Mouse (Mus musculus): ENCODE results near the gene Gal3st4. TPM values are rescaled to one million over a fixed set of nuclear protein-coding genes. Genes with fewer than 3 reads are reported as not detected.
"Not testable (repeated sequence)": the region's sequence is repeated elsewhere in the genome, so short reads cannot be mapped to it uniquely, and the experiment has no call there.

The Gal3st4 gene
- polyA plus RNA-seq, 1 experiment from 2014 or later = 0.63 TPM

DNA sequence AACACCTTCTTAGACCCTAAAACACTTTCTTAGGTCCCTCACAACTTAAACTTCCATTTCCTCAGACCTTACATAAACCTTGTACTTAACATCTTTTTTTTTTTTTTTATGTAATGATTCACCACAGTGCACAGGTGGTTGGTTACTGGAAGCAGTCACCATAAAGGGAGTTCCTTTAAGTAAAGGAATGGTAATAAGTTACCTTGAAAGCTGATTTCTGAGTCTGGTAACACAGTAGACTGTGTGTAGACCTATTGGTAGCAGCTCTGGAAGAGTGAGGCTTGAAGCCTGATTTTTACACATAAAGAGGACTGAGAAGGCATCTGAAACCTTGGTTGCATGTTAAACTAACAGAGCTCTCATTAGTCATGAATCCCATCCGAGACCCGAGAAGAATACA lies 52.8 kb downstream of the Gal3st4 start:
- Histone ChIP-seq H3K9ac (ENCODE audit: low read depth, low read length) (no peak overlapping the region), H3K27me3 (replicated peaks; ENCODE audit: control insufficient read depth, insufficient read depth, low read length) (no peaks in the 10 kb centered on the region), H3K36me3 (ENCODE audit: control insufficient read depth, insufficient read depth) (no peaks in the 10 kb centered on the region), H3K4me3 (ENCODE audit: low read depth, low read length) (no peak overlapping the region), H3K9me3 (ENCODE audit: control insufficient read depth) (0 out of 2 replicates have a peak, but pooled peaks cover 5% of the 10 kb centered on the region), H3K4me1 (replicated peaks; ENCODE audit: control insufficient read depth, insufficient read depth, low read length) (no peaks in the 10 kb centered on the region), H3K4me2 (replicated peaks; ENCODE audit: low read depth) (no peak overlapping the region), H3K27ac (ENCODE audit: low read depth, low read length) (no peak overlapping the region)
- TF ChIP-seq CTCF (IDR thresholded peaks at IDR 0.05; ENCODE audit: low read depth) = no peak
- 56% methylated on average over 2 of the region's 2 CpGs for WGBS
- no peak for ATAC-seq

DNA sequence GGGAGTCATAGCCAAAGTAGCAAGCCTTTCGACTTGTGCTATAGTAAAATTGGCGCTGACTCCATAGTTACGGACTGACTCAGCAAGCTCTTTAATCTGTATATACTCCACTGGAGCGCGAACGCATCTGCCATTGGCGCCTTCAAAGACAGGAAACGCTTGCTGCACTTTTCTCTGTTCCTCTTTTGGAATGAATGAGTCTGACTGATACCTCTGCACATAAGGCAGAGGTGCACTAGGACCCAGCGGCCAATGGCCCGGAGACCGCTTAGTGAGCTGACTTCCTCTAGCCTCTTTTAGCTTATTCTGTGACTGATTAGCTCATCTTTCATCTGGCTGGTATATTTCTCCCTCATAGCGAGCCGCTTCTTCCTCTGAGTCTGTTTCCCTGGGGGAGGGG lies 56.0 kb downstream of the Gal3st4 start:
- H3K4me2 ChIP-seq (replicated peaks; ENCODE audit: low read depth); H3K9me3 ChIP-seq (ENCODE audit: control insufficient read depth); ATAC-seq; H3K4me3 ChIP-seq (ENCODE audit: low read depth, low read length); H3K9ac ChIP-seq (ENCODE audit: low read depth, low read length); H3K4me1 ChIP-seq (replicated peaks; ENCODE audit: control insufficient read depth, insufficient read depth, low read length); H3K27ac ChIP-seq (ENCODE audit: low read depth, low read length); H3K36me3 ChIP-seq (ENCODE audit: control insufficient read depth, insufficient read depth); H3K27me3 ChIP-seq (replicated peaks; ENCODE audit: control insufficient read depth, insufficient read depth, low read length): not testable (repeated sequence)
- WGBS = 95% methylated on average over 13 of the region's 13 CpGs

Other genes with a start within 250 kb of the Gal3st4 start
- not detected in 2 replicates for gene Smok3c, start 219.6 kb downstream of the Gal3st4 start, polyA plus RNA-seq (2015; fragmentation: Nextera tagmentation; extraction: Ambion mirVana)
- 5.6 and 6.5 TPM in 2 replicates for gene Zkscan1, start 187.8 kb downstream of the Gal3st4 start, polyA plus RNA-seq (2015; fragmentation: Nextera tagmentation; extraction: Ambion mirVana)
- 17.9 and 19.2 TPM in 2 replicates for gene Zscan21, start 155.9 kb downstream of the Gal3st4 start, polyA plus RNA-seq (2015; fragmentation: Nextera tagmentation; extraction: Ambion mirVana)
- gene Zfp113, start 117.1 kb downstream of the Gal3st4 start, polyA plus RNA-seq (2015; fragmentation: Nextera tagmentation; extraction: Ambion mirVana) = 4.5 and 6.1 TPM in 2 replicates
- 154 and 161 TPM in 2 replicates for gene Cops6, start 111.8 kb downstream of the Gal3st4 start, polyA plus RNA-seq (2015; fragmentation: Nextera tagmentation; extraction: Ambion mirVana)
- 4.8 and 5.5 TPM in 2 replicates for gene Ap4m1, start 100.8 kb downstream of the Gal3st4 start, polyA plus RNA-seq (2015; fragmentation: Nextera tagmentation; extraction: Ambion mirVana)
- 35.9 and 39.1 TPM in 2 replicates for gene Mcm7, start 100.4 kb downstream of the Gal3st4 start, polyA plus RNA-seq (2015; fragmentation: Nextera tagmentation; extraction: Ambion mirVana)
- gene Taf6, start 85.4 kb downstream of the Gal3st4 start, polyA plus RNA-seq (2015; fragmentation: Nextera tagmentation; extraction: Ambion mirVana) = 21.8 and 23.5 TPM in 2 replicates
- gene Cnpy4, start 85.4 kb downstream of the Gal3st4 start, polyA plus RNA-seq (2015; fragmentation: Nextera tagmentation; extraction: Ambion mirVana) = 12.1 and 13.0 TPM in 2 replicates
- gene Mblac1, start 78.5 kb downstream of the Gal3st4 start, polyA plus RNA-seq (2015; fragmentation: Nextera tagmentation; extraction: Ambion mirVana) = 5.2 and 6.0 TPM in 2 replicates
- gene Nxpe5, start 46.9 kb downstream of the Gal3st4 start, polyA plus RNA-seq (2015; fragmentation: Nextera tagmentation; extraction: Ambion mirVana) = 0.07 and 0.12 TPM in 2 replicates
- 124 and 135 TPM in 2 replicates for gene Lamtor4, start 17.4 kb downstream of the Gal3st4 start, polyA plus RNA-seq (2015; fragmentation: Nextera tagmentation; extraction: Ambion mirVana)
- gene BC037034, start 8.8 kb downstream of the Gal3st4 start, polyA plus RNA-seq (2015; fragmentation: Nextera tagmentation; extraction: Ambion mirVana) = 4.4 and 4.8 TPM in 2 replicates
- gene Gm43720, start 7.1 kb upstream of the Gal3st4 start, polyA plus RNA-seq (2015; fragmentation: Nextera tagmentation; extraction: Ambion mirVana) = 0.07 TPM in 2 replicates
- 1.4 TPM in 2 replicates for gene Gpc2, start 7.2 kb upstream of the Gal3st4 start, polyA plus RNA-seq (2015; fragmentation: Nextera tagmentation; extraction: Ambion mirVana)
- 6.3 and 7.5 TPM in 2 replicates for gene Stag3, start 7.4 kb upstream of the Gal3st4 start, polyA plus RNA-seq (2015; fragmentation: Nextera tagmentation; extraction: Ambion mirVana)
- gene Pvrig, start 69.1 kb upstream of the Gal3st4 start, polyA plus RNA-seq (2015; fragmentation: Nextera tagmentation; extraction: Ambion mirVana) = 0.21 TPM in 1 of 2 replicates, not detected in the other
- gene Zfp157, start 168.6 kb upstream of the Gal3st4 start, polyA plus RNA-seq (2015; fragmentation: Nextera tagmentation; extraction: Ambion mirVana) = 9.2 and 11.0 TPM in 2 replicates

Measured in intestine, postnatal 0 days (tissue).